Mouse (Mus musculus): Measurements from ENCODE around the gene Usp33. TPM values are rescaled to one million over a fixed set of nuclear protein-coding genes. Genes with fewer than 3 reads are reported as not detected.
"Not testable (repeated sequence)": the region's sequence is repeated elsewhere in the genome, so short reads cannot be mapped to it uniquely, and the experiment has no call there.

The Usp33 gene
- total RNA-seq (2021): 100 to 1,000 TPM; 116 to 117 TPM

GRCm38 (mm10) chr3:152345732-152346632, at the start of gene Usp33:
Usp33 (plus strand) TSS chr3:152346478.
- DNase-seq (ENCODE audit: extremely low spot score in 1 of 2, low spot score in 2 of 2): peak; percentile 85 to 95
- intact Hi-C loops (cut with DNase I): no loop called here

DNA sequence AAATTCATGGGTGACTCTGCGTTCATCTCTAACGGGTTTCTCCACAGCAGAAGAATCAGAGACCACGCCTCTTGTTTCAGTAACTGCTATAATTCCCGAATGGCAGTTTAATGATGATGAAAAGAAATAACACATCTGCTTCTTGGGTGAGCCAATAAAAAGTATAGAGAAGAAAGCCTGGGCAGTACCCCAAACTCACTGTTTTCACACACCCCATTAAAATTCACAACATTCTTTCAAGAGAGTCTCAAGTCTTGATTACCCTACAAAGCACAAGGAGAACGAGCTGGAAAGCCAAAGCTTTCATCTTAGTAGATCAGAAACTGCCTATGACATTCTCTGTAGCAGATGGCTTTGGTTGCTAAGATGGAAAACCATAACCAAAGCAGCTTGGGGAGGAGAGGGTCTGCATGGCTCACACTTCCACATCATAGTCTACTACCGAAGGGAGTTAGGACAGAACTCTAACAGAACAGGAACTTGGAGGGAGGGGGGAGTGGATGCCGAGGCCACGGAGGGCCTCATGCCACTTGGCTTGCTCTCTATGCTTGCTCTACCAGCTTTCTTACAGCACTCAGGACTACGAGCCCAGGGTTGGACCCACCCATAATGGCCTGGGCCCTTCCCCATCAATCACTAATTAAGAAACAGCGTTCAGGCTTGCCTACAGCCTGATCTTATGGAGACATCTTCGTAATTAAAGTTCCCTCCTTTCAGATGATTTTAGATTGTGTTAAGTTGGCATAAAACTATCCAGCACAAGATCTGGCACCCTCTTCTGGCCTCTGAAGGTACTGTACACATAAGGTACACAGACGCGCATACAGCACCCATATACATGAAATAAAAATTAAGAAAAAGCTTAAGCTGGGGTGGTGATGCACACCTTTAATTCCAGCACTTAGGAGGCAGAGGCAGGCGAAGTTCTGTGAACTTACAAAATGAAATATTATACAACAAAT, 45.6 kb upstream of the Usp33 start:
- intact Hi-C loops (cut with DNase I): no loop called here
- no peak for DNase-seq (ENCODE audit: extremely low spot score in 1 of 2, low spot score in 2 of 2)

GRCm38 (mm10) chr3:152302991-152303390, 43.3 kb upstream of the Usp33 start:
- no peak for DNase-seq (ENCODE audit: extremely low spot score in 1 of 2, low spot score in 2 of 2)
- intact Hi-C loops (cut with DNase I): no loop called here

DNA sequence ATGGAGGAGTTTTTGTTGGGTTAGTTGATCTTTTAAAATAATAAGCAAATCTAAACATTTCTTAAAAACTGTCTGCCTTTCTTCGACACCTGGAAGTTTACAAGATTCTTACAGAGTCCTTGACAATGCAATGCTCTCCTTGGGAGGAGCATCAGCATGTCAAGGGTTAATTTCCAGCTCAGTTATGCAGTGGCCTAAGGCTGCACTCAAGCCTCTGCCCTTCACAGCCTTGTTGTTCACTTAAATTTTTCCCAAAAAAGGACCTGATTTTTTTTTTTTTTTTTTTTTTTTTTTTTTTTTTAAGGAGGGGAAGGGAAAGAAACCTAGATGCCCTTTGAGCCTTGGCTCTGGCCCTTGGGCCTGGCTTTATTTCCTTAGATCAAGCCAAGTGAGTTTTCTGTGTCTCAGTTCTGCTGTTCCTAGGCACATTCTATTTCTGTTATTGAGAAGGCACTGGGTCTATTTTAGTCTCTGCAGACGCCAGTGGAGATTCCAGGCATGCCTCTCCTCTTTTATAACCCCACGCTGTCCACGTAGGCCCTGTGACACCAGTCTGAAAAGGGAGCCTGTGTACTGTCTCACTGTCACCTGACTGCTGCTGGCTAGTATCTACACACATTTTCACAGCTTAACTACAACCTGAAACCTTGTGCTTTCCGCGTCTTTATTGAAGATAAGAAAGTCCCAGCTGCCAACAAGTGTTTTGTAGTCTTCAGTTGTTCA, 42.0 kb upstream of the Usp33 start:
- peak in 1 of 2 experiments; percentile 10 for DNase-seq (ENCODE audit: extremely low spot score in 1 of 2, low spot score in 2 of 2)
- intact Hi-C loops (cut with DNase I): no loop called here

DNA sequence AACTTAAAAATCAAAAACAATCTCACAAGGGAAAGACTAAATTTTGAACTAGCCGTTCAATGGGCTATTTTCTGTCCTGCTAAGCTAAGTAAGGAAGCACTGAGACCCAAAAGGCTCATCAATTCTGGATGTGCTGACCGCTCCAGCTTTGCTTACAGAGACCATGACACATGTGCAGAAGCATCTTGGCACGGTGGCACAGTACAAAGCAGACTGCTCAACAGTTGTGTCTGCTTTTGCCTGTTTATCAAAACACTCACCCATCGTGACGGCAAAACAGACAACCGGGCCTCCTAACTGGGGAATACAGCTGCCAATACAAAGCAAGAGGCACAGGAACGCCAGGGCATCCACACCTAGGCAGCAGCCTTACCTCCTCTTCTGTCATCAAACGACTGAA, 41.2 kb upstream of the Usp33 start:
- DNase-seq (ENCODE audit: extremely low spot score in 1 of 2, low spot score in 2 of 2): no peak
- intact Hi-C loops (cut with DNase I): no loop called here

DNA sequence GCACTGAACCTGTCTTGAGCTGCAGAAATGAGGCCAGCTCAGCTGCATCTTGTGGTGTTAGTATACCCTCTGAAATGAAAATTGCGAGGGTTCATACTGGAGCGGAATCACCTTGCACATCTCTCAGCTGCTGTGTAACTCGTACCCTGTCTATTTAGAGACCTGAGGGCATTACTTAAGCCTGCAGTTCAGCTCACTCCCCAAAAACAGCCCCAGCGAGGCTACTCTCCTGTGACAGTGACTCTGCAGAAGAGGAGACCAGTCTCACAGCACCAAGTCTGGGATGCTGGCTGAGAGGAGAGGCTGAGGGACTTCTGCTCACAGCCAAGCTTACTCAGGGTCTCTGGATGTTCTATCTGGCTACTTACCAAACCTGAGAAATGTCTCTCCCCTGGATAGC, 40.3 kb upstream of the Usp33 start:
- no peak for DNase-seq (ENCODE audit: extremely low spot score in 1 of 2, low spot score in 2 of 2)
- intact Hi-C loops (cut with DNase I): no loop called here

DNA sequence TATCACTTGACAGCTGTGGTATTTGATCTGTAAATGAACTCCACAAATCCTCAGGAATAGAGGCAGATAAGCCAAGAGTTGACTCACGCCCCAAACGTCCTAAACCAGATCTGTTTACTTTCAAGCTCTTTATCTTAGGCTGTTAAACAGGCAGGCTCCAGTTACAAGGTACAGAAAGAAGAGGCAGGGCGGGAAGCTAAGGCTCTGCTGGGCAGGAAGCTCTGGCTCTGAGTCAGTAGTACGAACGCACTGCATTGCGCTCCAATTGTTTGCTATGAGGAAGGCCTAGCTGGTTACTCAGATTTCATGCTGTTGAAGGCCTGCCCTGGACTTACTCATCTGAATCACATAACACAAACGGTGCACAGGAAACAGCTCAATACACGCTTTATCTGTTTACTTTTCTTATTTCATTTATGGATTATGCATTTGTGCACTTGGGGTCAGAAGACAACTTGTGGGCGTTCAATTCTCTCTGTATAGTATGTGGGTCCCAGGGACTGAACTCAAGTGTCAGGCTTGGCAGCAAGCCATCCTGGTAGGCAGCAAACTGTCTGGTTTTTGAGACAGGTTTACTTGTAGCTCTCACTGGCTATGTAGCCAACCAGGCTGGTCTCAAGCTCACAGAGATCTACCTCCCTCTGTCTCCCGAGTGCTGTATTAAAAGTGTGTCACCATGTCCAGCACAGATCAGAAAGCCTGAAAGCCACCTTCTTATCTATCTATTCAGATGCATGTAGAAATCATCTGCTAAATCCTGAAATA, 37.6 kb upstream of the Usp33 start:
- intact Hi-C loops (cut with DNase I): no loop called here
- DNase-seq (ENCODE audit: extremely low spot score in 1 of 2, low spot score in 2 of 2): no peak

- intact Hi-C loops (cut with DNase I): no loop called here
- DNase-seq (ENCODE audit: extremely low spot score in 1 of 2, low spot score in 2 of 2): no peak
These were observed 37.0 kb upstream of the Usp33 start for GRCm38 (mm10) chr3:152309250-152309645.

DNA sequence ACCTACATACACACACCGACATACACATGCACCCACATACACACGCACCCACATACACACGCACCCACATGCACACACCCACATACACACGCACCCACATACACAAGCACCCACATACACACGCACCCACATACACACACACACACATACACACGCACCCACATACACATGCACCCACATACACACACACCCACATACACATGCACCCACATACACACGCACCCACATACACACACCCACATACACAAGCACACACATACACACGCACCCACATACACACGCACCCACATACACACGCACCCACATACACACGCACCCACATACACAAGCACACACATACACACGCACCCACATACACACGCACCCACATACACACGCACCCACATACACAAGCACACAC, 31.6 kb upstream of the Usp33 start:
- DNase-seq (ENCODE audit: extremely low spot score in 1 of 2, low spot score in 2 of 2); intact Hi-C loops (cut with DNase I): not testable (repeated sequence)

DNA sequence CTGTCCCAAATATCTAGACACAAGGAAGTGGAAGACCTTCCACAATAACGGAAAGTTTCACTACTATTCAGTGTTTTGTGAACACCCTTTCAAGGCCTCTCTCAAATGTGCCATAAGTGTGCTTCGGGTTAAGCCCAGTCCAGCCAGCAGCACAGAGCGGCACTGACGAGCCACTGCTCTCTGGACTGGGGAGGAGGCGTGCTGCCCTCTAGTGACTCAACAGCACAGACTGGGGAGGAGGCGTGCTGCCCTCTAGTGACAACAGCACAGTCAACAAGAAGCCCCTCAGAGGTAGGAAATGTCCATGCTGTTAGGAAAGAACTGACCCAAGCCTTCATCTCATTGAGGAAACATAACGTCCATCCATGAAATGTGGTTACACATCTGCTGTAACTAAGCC, 30.7 kb upstream of the Usp33 start:
- intact Hi-C loops (cut with DNase I): no loop called here

DNA sequence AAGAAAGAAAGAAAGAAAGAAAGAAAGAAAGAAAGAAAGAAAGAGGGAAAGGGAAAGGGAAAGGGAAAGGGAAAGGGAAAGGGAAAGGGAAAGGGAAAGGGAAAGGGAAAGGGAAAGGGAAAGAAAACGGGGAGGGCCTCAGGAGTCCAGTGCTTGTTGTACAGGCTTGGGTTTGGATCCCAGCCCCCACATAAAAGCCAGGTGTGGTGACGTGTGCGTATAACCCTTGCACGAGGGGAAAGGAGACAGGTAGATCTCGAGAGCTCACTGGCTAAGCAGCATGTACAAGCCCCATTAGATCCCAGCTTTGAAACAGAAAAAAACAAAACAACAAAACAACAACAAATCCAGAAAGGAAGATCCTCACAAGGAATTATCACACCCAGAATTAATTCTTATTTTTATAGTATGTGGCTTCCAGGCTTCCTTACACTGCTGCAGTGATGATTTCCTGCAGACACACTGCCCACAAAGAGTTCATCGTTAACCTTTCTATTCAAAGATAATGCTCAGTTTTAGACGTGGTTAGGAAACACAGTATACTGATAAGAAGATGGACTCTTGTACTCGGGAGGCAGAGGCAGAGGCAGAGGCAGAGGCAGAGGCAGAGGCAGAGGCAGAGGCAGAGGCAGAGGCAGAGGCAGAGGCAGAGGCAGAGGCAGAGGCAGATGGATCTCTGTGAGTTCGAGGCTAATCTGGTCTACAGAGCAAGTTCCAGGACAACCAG, 29.7 kb upstream of the Usp33 start:
- intact Hi-C loops (cut with DNase I); DNase-seq (ENCODE audit: extremely low spot score in 1 of 2, low spot score in 2 of 2): not testable (repeated sequence)

More for the DNA sequence above, 30.7 kb upstream of the Usp33 start:
- DNase-seq (ENCODE audit: extremely low spot score in 1 of 2, low spot score in 2 of 2): peak; percentile 52 to 89

DNA sequence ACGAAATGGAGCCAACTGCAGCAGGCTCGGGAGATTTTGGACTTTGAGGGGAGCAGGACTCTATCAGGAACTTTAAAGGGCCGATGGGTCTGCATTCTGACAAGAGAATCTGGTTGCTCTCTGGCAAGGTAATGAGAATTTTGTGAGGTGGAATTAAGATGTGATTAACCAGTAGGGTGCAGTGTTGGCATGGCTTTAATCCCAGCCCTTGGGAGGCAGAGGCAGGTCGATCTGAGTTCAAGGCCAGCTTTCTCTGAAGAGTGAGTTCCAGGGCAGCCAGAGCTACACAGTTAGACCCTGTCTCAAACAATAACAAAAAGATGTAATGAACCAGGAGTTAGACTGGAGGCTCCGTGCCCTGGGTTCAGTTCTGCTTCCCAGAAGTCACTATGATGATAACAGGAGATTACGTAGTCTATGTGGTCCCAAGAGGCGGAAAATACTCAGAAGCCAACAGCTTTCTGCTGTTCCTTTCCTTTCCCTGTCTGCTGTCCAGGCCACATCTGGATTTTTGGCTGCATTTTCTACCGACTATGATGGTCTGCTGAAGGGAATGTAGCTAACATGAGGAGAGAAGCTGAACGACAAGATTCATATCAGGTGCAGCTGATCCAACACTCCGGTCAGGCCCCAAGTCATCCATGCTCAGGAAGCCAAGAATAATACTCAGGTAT, 25.2 kb upstream of the Usp33 start:
- intact Hi-C loops (cut with DNase I): no loop called here
- no peak for DNase-seq (ENCODE audit: extremely low spot score in 1 of 2, low spot score in 2 of 2)

DNA sequence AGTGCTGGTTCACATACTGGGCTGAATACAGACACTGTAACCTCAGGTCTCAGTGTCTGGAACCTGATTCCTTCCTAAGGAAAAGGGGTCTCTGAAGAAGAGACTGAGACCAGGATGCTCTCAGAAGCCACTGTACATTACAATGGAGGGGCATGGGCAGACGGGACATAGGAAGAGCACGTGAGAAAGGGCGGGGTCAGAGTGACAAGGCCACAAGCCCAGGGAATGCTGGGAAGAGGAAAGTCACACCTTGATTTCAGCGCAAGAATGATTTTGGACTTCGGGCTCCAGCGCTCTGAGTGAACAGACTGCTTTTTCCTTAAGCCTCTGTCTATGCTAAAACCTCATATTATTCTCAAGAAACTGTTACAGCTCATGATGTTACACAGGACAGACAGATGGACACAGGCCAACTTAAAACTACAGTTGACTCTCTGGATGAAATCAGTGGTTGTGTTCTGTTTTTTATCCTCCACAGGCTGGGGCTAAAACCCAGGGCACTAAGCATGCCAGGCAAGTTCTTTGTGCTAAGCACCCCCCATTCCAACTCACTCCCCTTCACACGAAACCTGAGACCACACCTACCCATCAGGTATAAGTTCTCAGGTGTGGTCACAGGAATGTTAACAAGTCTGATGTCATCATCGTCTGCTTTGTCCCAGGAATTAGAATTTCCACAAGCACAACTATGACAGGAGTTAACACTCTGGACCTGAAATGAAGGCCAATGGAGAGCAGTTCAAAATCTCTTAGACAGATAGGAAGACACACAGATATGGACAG, 24.3 kb upstream of the Usp33 start:
- DNase-seq (ENCODE audit: extremely low spot score in 1 of 2, low spot score in 2 of 2): no peak
- intact Hi-C loops (cut with DNase I): no loop called here

- no peak for DNase-seq (ENCODE audit: extremely low spot score in 1 of 2, low spot score in 2 of 2)
- intact Hi-C loops (cut with DNase I): no loop called here
These were observed 14.2 kb upstream of the Usp33 start for GRCm38 (mm10) chr3:152332104-152332503.

GRCm38 (mm10) chr3:152332545-152333300, 13.6 kb upstream of the Usp33 start:
- DNase-seq (ENCODE audit: extremely low spot score in 1 of 2, low spot score in 2 of 2): peak in 1 of 2 experiments; percentile 8
- intact Hi-C loops (cut with DNase I): no loop called here

DNA sequence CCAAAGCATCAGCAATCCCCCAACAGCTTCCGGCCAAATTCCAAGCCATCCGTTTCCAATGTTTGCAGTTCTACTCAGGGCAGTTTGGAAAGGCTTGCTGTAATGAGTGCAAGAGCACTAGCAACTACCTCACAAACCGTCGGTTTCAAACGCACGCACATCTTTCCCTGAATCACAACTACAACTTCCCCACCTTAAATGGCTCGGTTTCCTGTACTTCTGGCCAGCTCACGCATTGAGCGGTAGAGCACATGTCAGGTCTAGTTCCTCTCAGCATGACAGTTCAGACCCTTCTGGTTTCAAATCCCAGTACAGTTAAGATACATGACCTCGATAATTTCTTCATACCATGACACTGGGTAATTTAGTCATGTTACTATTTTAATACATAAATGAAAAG, 12.6 kb upstream of the Usp33 start:
- intact Hi-C loops (cut with DNase I): no loop called here
- DNase-seq (ENCODE audit: extremely low spot score in 1 of 2, low spot score in 2 of 2): no peak

All from left cerebral cortex, postnatal 10 days (tissue).